Mouse (Mus musculus): ENCODE data around the gene Stap2.

Stap2 gene

DNA sequence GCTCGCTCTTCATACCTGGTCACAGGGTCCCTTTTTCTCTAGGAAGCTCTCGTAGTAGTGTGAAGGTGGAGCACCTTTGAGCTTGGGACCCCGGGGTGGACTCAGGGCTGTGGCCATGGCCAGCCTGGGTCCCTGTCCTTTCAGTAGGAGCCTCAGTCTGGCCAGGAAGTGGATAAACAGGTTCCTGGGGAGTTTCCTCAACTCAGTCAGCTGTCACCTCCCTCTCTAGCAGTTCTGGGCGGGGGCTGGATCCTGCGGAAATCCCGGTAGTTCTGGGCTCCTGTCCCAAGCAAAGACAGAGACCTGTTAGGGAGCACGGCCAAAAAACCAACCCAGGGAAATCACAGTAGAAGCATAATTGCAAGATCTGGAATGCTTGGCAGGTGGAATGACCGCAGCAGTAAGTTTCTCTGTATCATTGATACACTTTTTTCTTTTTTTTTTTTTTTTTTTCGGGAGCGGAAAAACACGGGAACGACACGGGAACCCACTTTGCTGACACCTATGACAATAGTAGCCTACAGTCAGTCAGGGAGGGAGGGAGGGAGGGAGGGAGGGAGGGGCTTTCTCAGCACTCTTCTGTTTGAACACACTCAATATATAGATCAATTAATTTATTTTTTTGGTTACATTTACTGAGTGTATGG, at the start of gene Stap2, which contains the start of gene Mpnd:
TSS of gene Stap2 (minus strand) at position 170 of the 647 bp plus-strand sequence.
TSS of gene Mpnd (plus strand) at position 297 of the 647 bp plus-strand sequence.
- in situ Hi-C loops (cut with MboI; ENCODE audit: low sequenced_read_pairs) = no loop called here

DNA sequence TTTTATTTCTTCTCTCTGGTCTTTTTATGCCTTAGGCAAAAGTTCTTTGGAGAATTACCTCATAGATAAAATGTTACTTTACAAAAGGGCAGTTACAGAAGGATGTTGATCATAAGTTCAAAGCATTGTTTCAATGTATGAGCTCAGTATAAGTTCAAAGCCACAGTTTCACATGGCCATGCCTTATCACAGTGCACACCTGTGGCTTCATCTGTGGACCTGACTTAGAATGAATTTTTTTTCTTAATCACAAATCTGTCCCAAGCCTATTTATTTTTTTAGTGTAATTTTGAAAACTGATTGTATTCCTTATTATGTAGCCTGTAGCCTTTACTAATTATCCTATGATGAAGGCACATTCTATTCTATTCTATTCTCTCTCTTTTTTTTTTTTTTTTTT, 49.6 kb upstream of the Stap2 start:
- in situ Hi-C loops (cut with MboI; ENCODE audit: low sequenced_read_pairs) = no loop called here

DNA sequence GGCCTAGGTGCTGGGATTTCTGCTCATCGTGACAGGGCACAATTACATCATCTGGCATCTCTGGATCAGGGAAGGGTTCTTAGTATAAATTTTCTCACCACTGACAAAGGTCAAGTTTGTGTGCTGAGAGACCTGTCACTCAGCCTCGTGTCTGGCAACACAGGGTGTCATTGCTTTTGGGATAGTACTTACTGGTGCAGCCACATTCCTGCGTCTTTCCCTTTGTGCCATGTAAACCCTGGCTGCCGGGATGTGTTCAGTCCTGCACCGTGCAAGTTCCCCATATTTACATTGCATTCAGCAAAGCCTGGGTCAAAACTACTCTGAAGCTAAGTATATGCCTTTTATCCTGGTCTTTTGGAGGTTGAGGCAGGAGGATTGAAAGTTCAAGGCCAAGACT, 46.0 kb upstream of the Stap2 start:
- in situ Hi-C loops (cut with MboI; ENCODE audit: low sequenced_read_pairs) = no loop called here

DNA sequence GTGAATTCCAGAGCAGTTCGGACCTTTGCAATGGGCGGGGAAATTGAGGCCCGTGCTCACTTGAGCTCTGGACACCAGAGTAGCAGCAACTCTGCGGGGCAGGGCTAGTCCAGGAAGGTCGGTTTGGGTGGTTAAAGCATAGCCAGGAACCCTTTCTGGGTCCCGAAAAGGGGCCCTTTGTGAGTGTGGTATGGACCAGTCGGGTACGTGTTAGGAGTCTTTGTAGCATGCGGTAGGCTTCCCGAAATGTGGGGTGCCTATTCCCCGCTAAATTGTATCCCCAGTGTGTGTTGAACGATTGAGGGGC, 35.4 kb upstream of the Stap2 start:
- in situ Hi-C loops (cut with MboI; ENCODE audit: low sequenced_read_pairs) = no loop called here

DNA sequence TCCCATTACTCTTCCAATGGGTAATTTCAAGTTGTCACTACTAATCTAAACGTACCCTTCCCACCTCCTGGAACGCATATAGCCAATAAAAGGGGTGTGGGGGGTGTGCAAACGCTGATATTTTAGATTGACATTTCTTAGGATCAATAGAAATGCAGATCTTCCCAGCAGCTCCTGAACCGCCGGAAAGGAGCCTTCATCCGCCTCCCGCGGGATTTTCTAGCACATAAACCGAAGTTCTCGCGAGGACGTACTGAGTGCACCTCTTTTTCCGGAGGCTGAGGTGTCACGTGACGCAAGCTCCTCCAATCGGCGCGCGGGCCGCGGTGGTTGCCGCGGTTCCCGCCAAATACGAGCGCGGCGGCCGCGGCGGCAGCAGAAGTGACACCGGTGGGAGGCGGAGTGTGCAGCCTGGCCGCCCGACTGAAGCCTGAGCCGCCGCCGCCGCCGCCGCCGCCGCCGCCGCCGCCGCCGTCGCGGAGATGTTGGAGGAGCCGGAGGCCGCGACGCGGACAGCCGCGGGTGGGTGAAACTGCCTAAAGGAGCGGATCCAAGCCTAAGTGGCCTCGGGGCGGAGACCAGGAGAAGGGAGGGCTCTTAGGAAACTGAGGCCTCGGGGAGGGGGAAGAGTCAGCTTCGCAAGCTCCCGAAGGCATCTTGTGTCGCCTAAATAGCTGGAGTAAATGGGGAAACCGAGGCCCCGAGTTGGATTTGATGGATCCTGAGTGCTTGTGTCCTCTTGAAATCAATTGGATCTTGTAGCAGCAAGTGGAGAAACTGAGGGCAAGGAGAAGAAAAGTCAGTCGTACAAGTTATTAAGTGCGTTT, 34.9 kb upstream of the Stap2 start, which contains the start of gene Chaf1a:
TSS of gene Chaf1a (plus strand) at position 410 of the 827 bp plus-strand sequence.
- in situ Hi-C loops (cut with MboI; ENCODE audit: low sequenced_read_pairs) = no loop called here

DNA sequence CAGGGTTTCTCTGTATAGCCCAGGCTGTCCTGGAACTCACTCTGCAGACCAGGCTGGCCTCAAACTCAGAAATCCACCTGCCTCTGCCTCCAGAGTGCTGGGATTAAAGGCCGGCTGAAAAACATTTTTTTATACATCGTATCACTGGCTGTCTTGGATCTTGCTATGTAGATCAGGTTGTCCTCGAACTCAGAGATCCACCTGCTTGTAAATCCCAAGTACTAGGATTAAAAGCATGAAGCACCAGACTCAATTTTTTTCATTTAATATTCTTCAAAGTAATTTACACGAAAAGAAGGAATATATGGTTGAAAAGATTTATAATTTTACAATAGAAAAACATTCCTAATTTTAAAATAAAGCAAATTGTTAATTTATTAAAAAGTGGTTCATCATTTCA, 34.0 kb upstream of the Stap2 start:
- in situ Hi-C loops (cut with MboI; ENCODE audit: low sequenced_read_pairs) = no loop called here

DNA sequence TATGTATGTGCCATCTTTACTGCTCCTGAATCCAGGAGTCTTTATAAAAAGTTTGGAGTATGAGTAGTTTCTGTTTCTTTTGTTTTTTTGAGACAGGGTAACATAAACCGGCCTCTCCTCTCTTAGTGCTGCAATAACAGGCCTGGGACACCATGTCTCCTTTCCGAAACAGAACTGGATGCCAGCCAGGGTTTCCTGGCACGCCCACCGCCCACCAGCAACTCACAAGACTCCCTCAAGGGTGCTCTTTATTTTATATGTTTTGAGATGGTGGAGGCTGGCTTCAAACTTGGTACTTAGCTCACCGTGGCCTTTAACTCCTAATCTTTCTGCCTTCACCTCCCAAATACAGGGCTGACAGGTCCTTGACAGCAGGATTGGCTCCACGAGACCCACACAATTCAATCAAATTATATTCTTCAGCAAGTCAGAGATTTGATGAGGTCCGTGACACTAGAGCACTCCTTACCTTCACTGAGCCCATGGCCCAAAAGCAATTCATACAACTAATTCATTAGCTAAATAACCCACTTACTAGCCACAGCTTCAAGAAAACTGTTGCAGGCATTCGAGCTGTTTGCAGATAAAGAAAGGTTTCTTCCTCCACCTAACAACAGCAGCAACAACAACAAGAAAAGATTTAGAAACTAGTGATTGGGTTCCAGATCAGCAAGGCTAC, 33.3 kb upstream of the Stap2 start:
- in situ Hi-C loops (cut with MboI; ENCODE audit: low sequenced_read_pairs) = no loop called here

DNA sequence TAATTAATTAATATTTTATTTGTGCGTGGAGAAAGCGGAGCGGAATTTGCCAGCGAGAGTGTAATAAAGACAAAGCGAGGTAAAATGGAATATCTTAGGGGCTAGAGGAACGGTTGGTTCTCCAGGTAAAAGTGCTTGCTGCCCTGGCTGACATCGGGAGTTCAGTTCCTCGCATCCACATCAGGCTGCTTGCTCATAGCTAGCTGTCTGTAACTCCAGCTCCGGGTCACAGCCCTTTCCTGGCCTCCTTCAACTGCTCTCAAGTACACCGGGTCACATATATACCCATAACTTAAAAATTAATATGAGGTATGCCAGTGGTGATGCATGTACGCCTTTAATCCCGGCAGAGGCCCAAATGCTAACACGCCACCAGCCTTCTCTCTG, 31.5 kb upstream of the Stap2 start:
- in situ Hi-C loops (cut with MboI; ENCODE audit: low sequenced_read_pairs) = no loop called here

DNA sequence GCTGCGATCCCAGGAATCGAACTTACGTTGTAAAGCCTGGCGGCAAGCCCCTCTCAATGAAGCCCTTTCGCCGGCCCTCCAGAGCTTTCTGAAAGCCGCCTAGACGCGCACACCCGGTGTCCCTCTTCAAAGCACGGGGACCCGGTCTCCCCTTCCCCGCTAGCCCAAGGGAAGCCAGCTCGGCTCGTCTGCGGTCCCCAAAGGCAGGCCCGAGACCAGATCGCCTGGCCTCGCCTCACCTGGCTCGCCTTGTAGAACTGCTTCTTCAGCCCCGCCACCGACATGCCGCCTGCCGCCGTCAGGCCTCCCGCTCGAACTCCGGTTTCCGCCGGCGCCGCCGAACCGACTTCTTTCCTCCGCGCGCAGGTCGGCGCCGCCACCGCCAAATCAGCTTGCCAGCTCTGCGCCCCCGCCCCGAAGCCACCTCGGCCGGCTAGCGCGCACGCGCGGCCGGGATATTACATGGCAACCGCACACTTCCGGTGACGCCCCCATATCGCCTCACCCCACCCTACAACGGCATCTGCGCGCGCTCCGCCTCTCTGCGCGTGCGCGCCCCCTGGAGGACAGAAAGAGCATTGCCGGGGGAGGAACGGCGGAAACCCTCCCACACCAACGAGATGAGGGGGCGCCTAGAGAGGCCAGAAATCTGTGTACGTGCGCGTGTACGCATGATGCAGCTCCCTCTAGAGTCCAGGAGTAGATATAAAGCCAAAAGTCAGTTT, 31.0 kb upstream of the Stap2 start, which contains the start of gene Sh3gl1:
TSS of gene Sh3gl1 (minus strand) at position 460 of the 725 bp plus-strand sequence.
- in situ Hi-C loops (cut with MboI; ENCODE audit: low sequenced_read_pairs) = no loop called here

DNA sequence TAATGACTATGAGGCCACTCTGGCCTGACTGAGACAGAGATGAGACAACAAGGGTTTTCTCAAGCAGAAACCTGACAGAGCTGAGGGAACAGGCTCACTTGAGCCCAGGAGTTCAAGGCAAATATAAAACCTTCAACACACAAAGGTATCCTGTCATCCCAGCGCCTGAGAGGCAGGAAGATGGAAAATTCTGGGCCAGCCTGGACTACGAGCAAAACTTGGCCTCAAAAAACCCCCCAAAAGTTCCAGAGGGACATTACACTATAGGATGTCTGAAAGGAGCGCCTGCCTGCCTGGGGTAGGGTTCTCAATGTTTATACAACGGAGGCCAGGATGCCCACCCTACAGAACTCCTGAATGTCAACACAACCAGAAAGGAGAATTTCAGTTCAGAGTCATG, 29.8 kb upstream of the Stap2 start:
- in situ Hi-C loops (cut with MboI; ENCODE audit: low sequenced_read_pairs) = no loop called here

DNA sequence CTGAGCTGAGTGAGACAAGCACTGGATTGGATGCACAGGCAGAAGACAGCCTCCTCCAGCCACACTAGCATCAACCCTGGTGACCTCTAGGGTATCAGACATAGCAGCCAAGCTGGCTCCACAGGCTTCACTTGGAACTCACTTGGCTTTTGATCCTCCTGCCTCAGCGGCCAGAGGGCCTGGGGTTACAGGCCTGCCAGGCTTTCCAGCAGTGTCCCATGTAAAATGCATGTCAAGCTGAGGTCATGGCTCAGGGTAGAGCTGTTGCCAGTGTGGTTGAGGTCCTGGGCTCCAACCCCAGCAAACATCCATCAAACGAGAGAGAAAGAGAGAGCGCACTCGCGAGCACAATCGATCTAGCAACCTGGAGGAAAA, 29.3 kb upstream of the Stap2 start:
- in situ Hi-C loops (cut with MboI; ENCODE audit: low sequenced_read_pairs) = no loop called here

DNA sequence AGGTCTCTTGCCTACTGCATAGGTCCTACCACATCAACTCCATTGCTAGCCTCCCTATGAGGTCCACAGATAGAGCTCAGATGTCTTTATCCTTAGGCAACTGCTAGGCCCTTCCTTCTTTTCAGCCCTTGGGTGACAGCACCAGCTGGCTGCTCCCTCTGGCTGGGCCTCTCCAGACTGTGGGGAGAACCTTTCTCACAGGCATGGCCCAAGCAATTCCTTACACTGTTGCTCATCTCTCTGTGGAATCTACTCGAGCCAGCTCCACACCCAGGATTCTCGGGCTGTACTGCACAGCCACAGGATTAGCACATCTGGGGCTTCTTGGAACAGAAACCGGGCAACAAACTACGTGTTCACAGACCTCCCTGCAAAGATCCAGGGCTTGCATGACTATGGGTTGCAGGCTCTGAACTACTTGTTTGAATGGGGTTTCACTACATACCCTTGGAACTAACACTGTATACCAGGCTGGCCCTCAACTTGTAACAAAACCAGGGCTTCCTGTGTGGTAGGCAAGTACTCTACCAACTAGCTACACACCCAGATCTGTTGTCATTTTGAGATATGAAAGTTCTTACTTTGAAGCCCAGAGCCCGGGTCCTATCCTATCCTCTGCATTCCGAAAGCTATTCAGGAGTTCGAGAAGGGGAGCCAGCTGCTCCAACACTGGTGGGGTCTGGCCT, 28.8 kb upstream of the Stap2 start:
- in situ Hi-C loops (cut with MboI; ENCODE audit: low sequenced_read_pairs) = no loop called here

DNA sequence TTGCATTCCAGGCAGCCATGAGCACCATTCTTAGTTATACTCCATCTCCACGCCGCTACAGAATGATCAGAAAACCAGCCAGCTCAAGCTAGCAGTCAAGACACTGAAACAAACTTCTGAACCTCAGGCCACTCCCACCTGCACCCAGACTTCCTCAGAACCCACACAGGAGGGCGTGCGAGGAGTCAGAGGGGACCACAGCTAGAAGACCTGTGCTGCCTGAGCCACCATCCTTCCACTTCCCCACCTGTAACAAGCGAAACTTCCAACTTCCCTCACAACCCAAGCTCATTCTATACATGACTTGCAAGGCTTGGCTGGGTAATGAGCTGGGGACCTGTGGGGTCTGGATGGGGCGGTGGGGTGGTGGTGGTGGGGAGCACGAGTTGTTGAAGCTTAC, 27.4 kb upstream of the Stap2 start:
- in situ Hi-C loops (cut with MboI; ENCODE audit: low sequenced_read_pairs) = no loop called here

DNA sequence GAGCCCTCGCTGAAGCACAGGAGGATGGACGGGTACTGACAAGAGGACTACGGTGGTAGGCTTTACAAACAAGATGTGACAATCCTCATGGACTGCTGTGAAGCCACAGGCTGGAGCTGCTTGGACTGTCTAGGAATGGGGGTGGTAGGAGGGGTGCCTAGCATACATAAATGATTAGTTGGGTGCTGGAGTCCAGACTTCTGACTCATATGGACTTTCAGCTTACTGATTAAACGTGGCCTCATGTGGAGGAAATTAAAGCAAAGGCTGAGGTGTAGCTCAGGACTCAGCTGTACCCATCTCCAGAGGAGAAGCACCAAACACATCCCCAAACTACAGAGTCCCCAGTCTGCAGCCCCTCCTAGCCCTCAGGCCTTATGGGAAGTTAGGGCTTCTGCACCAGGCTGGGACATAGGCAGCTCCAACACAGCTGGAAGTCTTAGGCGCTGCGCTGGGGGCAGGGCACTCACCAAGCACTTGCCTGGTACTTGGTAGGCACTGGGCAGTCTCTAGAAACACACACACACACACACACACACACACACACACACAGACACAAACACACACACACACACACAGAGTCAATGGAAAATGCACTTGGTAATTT, 26.8 kb upstream of the Stap2 start:
- in situ Hi-C loops (cut with MboI; ENCODE audit: low sequenced_read_pairs) = no loop called here

DNA sequence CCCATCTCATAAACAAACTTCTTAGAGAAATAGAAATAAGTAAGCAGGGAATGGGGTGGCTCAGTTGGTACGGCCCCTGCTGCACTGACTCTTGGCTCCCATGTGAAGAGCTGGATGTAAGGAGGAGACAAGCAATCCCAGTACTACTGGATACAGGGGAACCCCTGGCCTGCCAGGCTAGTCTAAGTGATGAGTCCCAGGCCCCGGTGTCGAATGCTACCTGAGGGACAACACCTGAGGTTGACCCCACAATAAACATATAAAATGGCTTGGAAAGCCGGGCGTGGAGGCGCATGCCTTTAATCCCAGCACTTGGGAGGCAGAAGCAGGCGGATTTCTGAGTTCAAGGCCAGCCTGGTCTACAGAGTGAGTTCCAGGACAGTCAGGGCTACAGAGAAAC, 26.0 kb upstream of the Stap2 start:
- in situ Hi-C loops (cut with MboI; ENCODE audit: low sequenced_read_pairs) = no loop called here

DNA sequence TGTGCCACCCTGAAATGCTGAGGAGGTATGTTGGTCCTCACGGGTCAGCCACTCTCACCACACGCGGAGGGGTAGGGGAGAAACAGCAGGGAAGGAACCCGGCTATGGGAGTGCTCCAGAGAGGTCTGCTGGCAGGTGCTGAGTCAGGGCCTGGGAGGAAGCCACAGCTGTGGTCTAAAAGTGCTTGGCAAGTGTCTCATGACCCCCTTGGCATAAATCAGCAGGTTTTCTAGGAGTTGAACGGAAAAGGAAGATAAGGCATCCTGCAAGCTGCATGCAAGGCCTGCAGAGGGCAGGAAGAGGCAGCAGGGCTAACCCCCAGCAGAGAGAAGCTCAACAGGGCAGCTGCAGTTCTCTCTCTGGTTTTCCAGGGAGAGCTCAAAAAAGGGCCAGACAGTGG, 25.5 kb upstream of the Stap2 start:
- in situ Hi-C loops (cut with MboI; ENCODE audit: low sequenced_read_pairs) = no loop called here

DNA sequence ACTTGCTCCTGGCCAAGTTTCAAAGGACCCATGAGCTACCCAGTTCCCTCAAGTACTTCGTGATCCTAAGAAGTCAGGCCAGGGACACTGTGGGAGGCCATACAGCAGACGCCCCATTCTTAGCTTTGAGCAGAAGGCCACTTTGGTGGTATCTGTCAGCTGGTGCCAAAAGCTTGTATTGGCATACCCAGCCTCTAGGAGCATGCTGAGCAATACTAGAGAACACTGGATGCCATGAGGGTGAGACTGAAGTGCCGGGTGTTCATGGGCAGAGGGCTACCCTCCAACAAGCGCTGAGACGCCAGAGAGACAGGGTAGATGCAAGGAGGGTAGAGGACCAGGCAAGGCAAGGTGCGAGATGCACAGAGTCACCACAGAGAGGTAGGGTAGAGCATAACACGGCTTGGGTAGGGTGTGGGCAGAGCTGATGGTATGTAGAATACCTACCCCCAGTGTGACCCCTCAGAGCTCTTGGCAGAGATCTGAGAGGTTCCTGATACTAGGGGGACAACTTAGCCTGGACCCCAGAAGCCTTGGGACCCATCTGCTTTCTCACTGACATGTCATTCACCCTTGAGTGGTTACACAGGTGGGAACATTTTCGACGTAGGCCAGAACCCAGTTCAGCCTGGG, 25.0 kb upstream of the Stap2 start:
- in situ Hi-C loops (cut with MboI; ENCODE audit: low sequenced_read_pairs) = no loop called here

DNA sequence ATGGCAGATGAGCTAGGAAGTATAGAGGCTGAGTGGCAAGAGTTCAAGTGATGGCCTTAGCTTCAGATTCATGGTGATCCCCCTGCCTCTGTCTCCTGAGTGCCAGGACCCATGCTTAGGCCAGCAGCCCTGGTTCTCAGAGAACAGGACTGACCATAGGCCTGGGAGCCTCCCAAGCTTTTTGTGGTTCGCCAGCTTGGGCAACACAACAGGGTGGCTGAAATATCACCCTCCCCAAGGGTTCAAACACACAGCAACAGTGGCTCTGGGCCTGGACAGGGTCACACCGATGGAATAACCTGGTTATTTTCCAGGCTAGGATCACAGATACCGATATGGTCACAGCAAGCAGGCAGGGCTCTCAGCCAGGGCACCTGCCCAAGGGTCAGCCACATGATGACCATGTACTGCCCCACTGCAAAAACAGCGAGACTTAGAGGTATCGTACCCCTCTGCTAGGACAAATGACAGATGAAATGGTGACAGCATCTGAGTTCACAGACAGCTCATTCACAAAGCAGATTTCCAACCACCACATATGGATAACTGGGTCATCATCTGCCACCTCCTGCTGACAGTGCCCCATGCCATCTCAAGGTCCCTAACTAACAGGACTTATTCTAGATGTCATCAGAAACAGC, 22.5 kb upstream of the Stap2 start:
- in situ Hi-C loops (cut with MboI; ENCODE audit: low sequenced_read_pairs) = no loop called here

DNA sequence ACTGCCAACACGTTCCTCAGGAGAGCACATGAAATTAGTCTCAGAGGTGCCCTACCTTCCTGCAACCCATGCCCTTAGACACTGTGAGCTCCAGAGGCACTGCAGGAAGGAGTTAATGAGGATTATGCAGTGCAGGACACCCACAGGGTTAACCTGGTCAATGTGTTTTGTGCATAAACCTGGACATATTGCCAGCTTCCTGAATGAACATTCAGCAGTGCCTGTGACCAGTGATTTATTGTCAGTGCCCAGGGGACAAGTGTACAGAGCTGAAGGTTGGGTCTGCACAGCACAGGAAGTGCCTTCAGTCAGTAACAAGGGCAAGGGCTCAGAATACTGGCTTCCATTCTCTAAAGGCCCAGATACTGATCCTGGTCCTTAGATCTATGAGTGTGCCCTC, 21.5 kb upstream of the Stap2 start:
- in situ Hi-C loops (cut with MboI; ENCODE audit: low sequenced_read_pairs) = no loop called here

All from CH12F3 (cell line).